Mouse (Mus musculus) hindbrain, postnatal 0 days (tissue): ENCODE measurements at regions not wholly inside any gene's neighbourhood (a gene's known extent, or its start where the extent isn't known, plus 50 kb on each side); places are given as distances from the start of the nearest gene placed in this dataset.

Source experiments
- ATAC-seq: fragments of 200-750 bp; cut with Nextera tagmentation; 2 replicates; pipeline ENCODE4 v1.8.0; 2017; ENCODE audit warnings: mild to moderate bottlenecking, moderate TSS enrichment, moderate library complexity
- DNase-seq: peaks from one replicate; pipeline ENCODE4 v3.0.0-alpha.2; 2015; ENCODE audit warnings: low spot score
- H3K27ac ChIP-seq: fragments of 300-500 bp; sonication (generic); 2 replicates; pipeline ENCODE4 v1.5.1; 2014; ENCODE audit warnings: mild to moderate bottlenecking
- H3K27me3 ChIP-seq: fragments of 300-500 bp; sonication (generic); 2 replicates; pipeline ENCODE4 v1.6.1; 2014; ENCODE audit warnings: low read length, mixed read lengths; ENCODE audit not compliant: insufficient read depth
- H3K36me3 ChIP-seq: fragments of 300-500 bp; sonication (generic); 2 replicates; pipeline ENCODE4 v1.6.1; 2014; ENCODE audit warnings: low read length, mixed read lengths; ENCODE audit not compliant: insufficient read depth
- H3K4me1 ChIP-seq: fragments of 300-500 bp; sonication (generic); 2 replicates; pipeline ENCODE4 v1.6.1; 2014; ENCODE audit warnings: antibody characterized with exemption, low read length, mixed read lengths; ENCODE audit not compliant: insufficient read depth
- H3K4me2 ChIP-seq: fragments of 300-500 bp; sonication (generic); 2 replicates; pipeline ENCODE4 v1.6.1; 2014; ENCODE audit warnings: low read depth, mild to moderate bottlenecking, low read length, moderate library complexity, mixed read lengths
- H3K4me3 ChIP-seq: fragments of 300-500 bp; sonication (generic); 2 replicates; pipeline ENCODE4 v1.5.1; 2014; ENCODE audit warnings: low read length
- H3K9ac ChIP-seq: fragments of 300-500 bp; sonication (generic); replicated peaks from 2 replicates; pipeline ENCODE4 v1.6.1; 2014; ENCODE audit warnings: mild to moderate bottlenecking, low read length, moderate library complexity, mixed read lengths
- H3K9me3 ChIP-seq: fragments of 300-500 bp; sonication (generic); 2 replicates; pipeline ENCODE4 v1.6.1; 2016; ENCODE audit warnings: low read length, mixed read lengths
- CTCF ChIP-seq: IDR thresholded peaks from 2 replicates; pipeline ENCODE4 v1.5.1; 2016; ENCODE audit warnings: antibody characterized with exemption, control low read depth, low read depth
- WGBS: fragments of 180-500 bp; shearing (Covaris S2); extraction: QIAGEN DNeasy Blood & Tissue Kit; methylation state at CpG from one replicate; pipeline ENCODE4 v1.1.7; 2014; 5-methylcytosine and 5-hydroxymethylcytosine counted together

GRCm38 (mm10) chr6:73676979-73677378 lies 207.5 kb upstream of the 4931417E11Rik start:
- Histone ChIP-seq H3K27ac (no peak overlapping the region), H3K4me2 (no peak overlapping the region), H3K36me3 (no peaks in the 10 kb centered on the region), H3K4me1 (no peaks in the 10 kb centered on the region), H3K27me3 (no peaks in the 10 kb centered on the region), H3K9me3 (no peaks in the 10 kb centered on the region), H3K4me3 (no peak overlapping the region), H3K9ac (no peak overlapping the region)
- ATAC-seq: no peak
- DNase-seq: no peak
- TF ChIP-seq CTCF: no peak

GRCm38 (mm10) chr6:73669401-73669800 lies 199.9 kb upstream of the 4931417E11Rik start:
- Histone ChIP-seq H3K9ac (no peak overlapping the region), H3K4me1 (no peaks in the 10 kb centered on the region), H3K27me3 (no peaks in the 10 kb centered on the region), H3K36me3 (no peaks in the 10 kb centered on the region), H3K4me2 (no peak overlapping the region), H3K4me3 (no peak overlapping the region), H3K27ac (no peak overlapping the region), H3K9me3 (no peaks in the 10 kb centered on the region)
- 41% methylated on average over 1 of the region's 1 CpGs for WGBS
- no peak for ATAC-seq
- DNase-seq: no peak
- TF ChIP-seq CTCF: no peak

DNA sequence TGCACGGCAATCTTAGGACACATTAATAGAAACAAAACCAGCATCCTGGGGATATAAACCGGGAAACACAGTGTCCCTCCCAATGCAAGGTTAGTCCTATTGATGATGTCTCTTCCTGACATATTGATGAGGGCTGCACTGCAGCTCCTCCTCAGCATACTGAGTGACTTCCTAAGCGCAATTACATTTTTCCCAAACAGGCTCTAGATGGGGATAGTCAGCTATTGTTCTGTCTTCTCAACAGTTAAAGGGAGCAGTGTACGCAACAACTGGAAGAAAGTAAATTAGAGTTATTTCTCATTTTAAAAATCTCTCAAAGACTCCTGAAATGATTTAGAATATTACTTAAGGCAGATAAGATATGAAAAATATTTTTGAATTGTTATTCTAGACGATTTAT lies 189.5 kb upstream of the 4931417E11Rik start:
- Histone ChIP-seq H3K9ac (no peak overlapping the region), H3K4me2 (no peak overlapping the region), H3K27ac (no peak overlapping the region), H3K4me3 (no peak overlapping the region), H3K36me3 (no peaks in the 10 kb centered on the region), H3K27me3 (no peaks in the 10 kb centered on the region), H3K9me3 (no peaks in the 10 kb centered on the region), H3K4me1 (no peaks in the 10 kb centered on the region)
- WGBS: 71% methylated on average over 5 of the region's 5 CpGs
- ATAC-seq (no peak), DNase-seq (peak; percentile 70)
- TF ChIP-seq CTCF: peak; percentile 59

DNA sequence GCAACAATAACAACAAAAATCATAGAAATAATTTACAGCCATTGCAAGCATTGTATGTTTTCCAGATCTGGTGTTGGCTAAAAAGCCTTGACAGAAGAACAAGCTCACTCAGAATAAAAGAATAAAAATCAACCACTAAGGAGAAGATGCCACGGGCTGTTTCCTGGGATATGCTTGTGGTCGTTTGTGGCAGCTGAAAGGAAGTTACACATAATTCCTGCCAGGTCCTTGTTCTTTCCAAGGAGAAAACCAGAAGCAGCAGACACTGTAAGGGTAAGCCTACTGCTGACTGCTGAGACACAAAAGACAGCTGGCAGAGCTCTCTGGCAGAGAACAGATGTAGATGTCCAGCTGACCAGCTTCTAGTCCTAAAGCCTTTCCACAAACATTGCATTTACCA lies 175.9 kb upstream of the 4931417E11Rik start:
- H3K4me2 ChIP-seq: no peak overlapping the region
- ATAC-seq: no peak
- H3K9me3 ChIP-seq: no peaks in the 10 kb centered on the region
- no peak overlapping the region for H3K9ac ChIP-seq
- no peak for TF ChIP-seq CTCF
- H3K27ac ChIP-seq: no peak overlapping the region
- 22% methylated on average over 2 of the region's 2 CpGs for WGBS
- H3K27me3 ChIP-seq: no peaks in the 10 kb centered on the region
- no peak overlapping the region for H3K4me3 ChIP-seq
- H3K36me3 ChIP-seq: no peaks in the 10 kb centered on the region
- H3K4me1 ChIP-seq: no peaks in the 10 kb centered on the region
- DNase-seq: no peak

DNA sequence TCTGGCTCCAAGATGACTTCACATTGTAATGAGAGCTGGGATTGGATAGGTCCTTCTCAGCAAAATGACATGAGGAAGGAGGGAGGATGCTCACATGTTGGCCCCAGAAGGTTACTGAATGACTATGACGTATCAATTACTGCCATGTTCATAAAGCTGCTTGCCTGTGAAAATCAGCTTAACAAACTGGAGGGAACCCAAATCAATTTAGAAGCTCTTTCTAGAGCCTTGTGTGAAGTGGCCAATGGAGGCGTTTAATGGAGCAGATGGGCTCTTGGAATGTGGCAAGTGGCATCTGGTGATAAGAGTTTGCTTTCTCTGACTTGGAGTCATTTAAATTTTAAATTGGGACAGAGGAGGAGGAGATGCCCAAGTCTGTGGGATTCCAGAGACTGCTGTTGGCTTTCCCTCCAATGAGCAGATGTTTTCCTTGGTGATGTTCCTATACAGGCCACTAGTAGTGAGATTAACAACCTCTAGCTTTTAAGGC lies 175.4 kb upstream of the 4931417E11Rik start:
- TF ChIP-seq CTCF: peak; percentile 18; the same call in 1 of the 2 replicates
- no peak overlapping the region for H3K4me2 ChIP-seq
- ATAC-seq (peak; percentile 82), DNase-seq (peak; percentile 75)
- no peaks in the 10 kb centered on the region for H3K4me1 ChIP-seq
- H3K4me3 ChIP-seq: no peak overlapping the region
- WGBS: 27% methylated on average over 2 of the region's 2 CpGs
- no peaks in the 10 kb centered on the region for H3K27me3 ChIP-seq
- H3K9ac ChIP-seq: no peak overlapping the region
- no peak overlapping the region for H3K27ac ChIP-seq
- no peaks in the 10 kb centered on the region for H3K9me3 ChIP-seq
- H3K36me3 ChIP-seq: no peaks in the 10 kb centered on the region

GRCm38 (mm10) chr6:73628600-73628999 lies 159.1 kb upstream of the 4931417E11Rik start:
- Histone ChIP-seq H3K4me3 (no peak overlapping the region), H3K9me3 (no peaks in the 10 kb centered on the region), H3K4me2 (no peak overlapping the region), H3K27ac (no peak overlapping the region), H3K9ac (no peak overlapping the region), H3K27me3 (no peaks in the 10 kb centered on the region), H3K4me1 (no peaks in the 10 kb centered on the region), H3K36me3 (no peaks in the 10 kb centered on the region)
- no peak for DNase-seq
- 7% methylated on average over 1 of the region's 1 CpGs for WGBS
- TF ChIP-seq CTCF: no peak
- 0 out of 2 replicates have a peak, but pooled peaks have one; percentile 24 for ATAC-seq

GRCm38 (mm10) chr6:73626451-73626850 lies 157.0 kb upstream of the 4931417E11Rik start:
- TF ChIP-seq CTCF: no peak
- Histone ChIP-seq H3K4me3 (no peak overlapping the region), H3K27me3 (no peaks in the 10 kb centered on the region), H3K36me3 (no peaks in the 10 kb centered on the region), H3K4me2 (no peak overlapping the region), H3K4me1 (no peaks in the 10 kb centered on the region), H3K27ac (no peak overlapping the region), H3K9ac (no peak overlapping the region), H3K9me3 (no peaks in the 10 kb centered on the region)
- ATAC-seq (no peak), DNase-seq (no peak)
- WGBS: 74% methylated on average over 5 of the region's 5 CpGs
